Mouse (Mus musculus) kidney, postnatal 10 days (tissue): ENCODE results near the gene Igsf11.
"Not testable (repeated sequence)": the region's sequence is repeated elsewhere in the genome, so short reads cannot be mapped to it uniquely, and the experiment has no call there.

Source experiments
- DNase-seq: peaks from one replicate; pipeline ENCODE4 v3.0.0; 2021; ENCODE audit warnings: mixed read lengths

Igsf11 gene

GRCm38 (mm10) chr16:38941275-38941674 lies 48.8 kb downstream of the Igsf11 start:
- no peak for DNase-seq

GRCm38 (mm10) chr16:38943706-38944550 lies 51.5 kb downstream of the Igsf11 start:
- no peak for DNase-seq

- DNase-seq, result no peak
Measured at GRCm38 (mm10) chr16:38945111-38945510, 52.6 kb downstream of the Igsf11 start.

GRCm38 (mm10) chr16:38945581-38945981 lies 53.1 kb downstream of the Igsf11 start:
- DNase-seq, result peak; percentile 76

- DNase-seq, result peak; percentile 51
Measured at GRCm38 (mm10) chr16:38946453-38946852, 54.0 kb downstream of the Igsf11 start.

- no peak for DNase-seq
Measured at GRCm38 (mm10) chr16:38947141-38947879, 54.8 kb downstream of the Igsf11 start.

- DNase-seq, result no peak
Measured at GRCm38 (mm10) chr16:38948441-38948840, 56.0 kb downstream of the Igsf11 start.

GRCm38 (mm10) chr16:38952881-38953280 lies 60.4 kb downstream of the Igsf11 start:
- DNase-seq, result no peak

- no peak for DNase-seq
Measured at GRCm38 (mm10) chr16:38953821-38954220, 61.4 kb downstream of the Igsf11 start.

GRCm38 (mm10) chr16:38954501-38955288 lies 62.2 kb downstream of the Igsf11 start:
- no peak for DNase-seq

GRCm38 (mm10) chr16:38955296-38955695 lies 62.8 kb downstream of the Igsf11 start:
- DNase-seq, result no peak

GRCm38 (mm10) chr16:38958801-38959200 lies 66.3 kb downstream of the Igsf11 start:
- no peak for DNase-seq

- DNase-seq, result no peak
Measured at GRCm38 (mm10) chr16:38960550-38960949, 68.1 kb downstream of the Igsf11 start.

GRCm38 (mm10) chr16:38961865-38962264 lies 69.4 kb downstream of the Igsf11 start:
- DNase-seq, result no peak

- no peak for DNase-seq
Measured at GRCm38 (mm10) chr16:38962695-38963094, 70.2 kb downstream of the Igsf11 start.

- no peak for DNase-seq
Measured at GRCm38 (mm10) chr16:38967026-38967425, 74.6 kb downstream of the Igsf11 start.

- DNase-seq, result no peak
Measured at GRCm38 (mm10) chr16:38976151-38976550, 83.7 kb downstream of the Igsf11 start.

- DNase-seq, result no peak
Measured at GRCm38 (mm10) chr16:38978546-38978945, 86.1 kb downstream of the Igsf11 start.

GRCm38 (mm10) chr16:38980546-38980945 lies 88.1 kb downstream of the Igsf11 start:
- no peak for DNase-seq

GRCm38 (mm10) chr16:38982051-38982450 lies 89.6 kb downstream of the Igsf11 start:
- DNase-seq, result no peak

- no peak for DNase-seq
Measured at GRCm38 (mm10) chr16:38982508-38983236, 90.2 kb downstream of the Igsf11 start.

- not testable (repeated sequence) for DNase-seq
Measured at GRCm38 (mm10) chr16:38983850-38984249, 91.4 kb downstream of the Igsf11 start.
